Mouse (Mus musculus): ENCODE measurements around the gene Ephb2.

The Ephb2 gene

GRCm38 (mm10) chr4:136761713-136762380 lies 73.9 kb downstream of the Ephb2 start:
- DNase-seq (ENCODE audit: low spot score) = no peak

- no peak for DNase-seq (ENCODE audit: low spot score)
Measured at GRCm38 (mm10) chr4:136760882-136761281, 74.9 kb downstream of the Ephb2 start.

- DNase-seq (ENCODE audit: low spot score) = no peak
Measured at GRCm38 (mm10) chr4:136757096-136757495, 78.7 kb downstream of the Ephb2 start.

- no peak for DNase-seq (ENCODE audit: low spot score)
Measured at GRCm38 (mm10) chr4:136756486-136756885, 79.3 kb downstream of the Ephb2 start.

GRCm38 (mm10) chr4:136755364-136755811 lies 80.4 kb downstream of the Ephb2 start:
- DNase-seq (ENCODE audit: low spot score) = no peak

- no peak for DNase-seq (ENCODE audit: low spot score)
Measured at GRCm38 (mm10) chr4:136754256-136754655, 81.5 kb downstream of the Ephb2 start.

- DNase-seq (ENCODE audit: low spot score) = no peak
Measured at GRCm38 (mm10) chr4:136751355-136752020, 84.3 kb downstream of the Ephb2 start.

- DNase-seq (ENCODE audit: low spot score) = no peak
Measured at GRCm38 (mm10) chr4:136750578-136751338, 85.0 kb downstream of the Ephb2 start.

- no peak for DNase-seq (ENCODE audit: low spot score)
Measured at GRCm38 (mm10) chr4:136749851-136750577, 85.8 kb downstream of the Ephb2 start.

GRCm38 (mm10) chr4:136749431-136749830 lies 86.4 kb downstream of the Ephb2 start:
- DNase-seq (ENCODE audit: low spot score) = no peak

GRCm38 (mm10) chr4:136748842-136749392 lies 86.9 kb downstream of the Ephb2 start:
- no peak for DNase-seq (ENCODE audit: low spot score)

GRCm38 (mm10) chr4:136746516-136746915 lies 89.3 kb downstream of the Ephb2 start:
- DNase-seq (ENCODE audit: low spot score) = no peak

- DNase-seq (ENCODE audit: low spot score) = no peak
Measured at GRCm38 (mm10) chr4:136742677-136743076, 93.1 kb downstream of the Ephb2 start.

GRCm38 (mm10) chr4:136741840-136742239 lies 93.9 kb downstream of the Ephb2 start:
- DNase-seq (ENCODE audit: low spot score) = no peak

- no peak for DNase-seq (ENCODE audit: low spot score)
Measured at GRCm38 (mm10) chr4:136740963-136741362, 94.8 kb downstream of the Ephb2 start.

GRCm38 (mm10) chr4:136739189-136739588 lies 96.6 kb downstream of the Ephb2 start:
- no peak for DNase-seq (ENCODE audit: low spot score)

GRCm38 (mm10) chr4:136738291-136738690 lies 97.5 kb downstream of the Ephb2 start:
- DNase-seq (ENCODE audit: low spot score) = no peak

- DNase-seq (ENCODE audit: low spot score) = no peak
Measured at GRCm38 (mm10) chr4:136735856-136736255, 99.9 kb downstream of the Ephb2 start.

GRCm38 (mm10) chr4:136734210-136734803 lies 101.5 kb downstream of the Ephb2 start:
- DNase-seq (ENCODE audit: low spot score) = no peak

- no peak for DNase-seq (ENCODE audit: low spot score)
Measured at GRCm38 (mm10) chr4:136733217-136733865, 102.4 kb downstream of the Ephb2 start.

GRCm38 (mm10) chr4:136732536-136733121 lies 103.2 kb downstream of the Ephb2 start:
- DNase-seq (ENCODE audit: low spot score) = no peak
